Mouse (Mus musculus) heart, postnatal 14 days (tissue): Measurements from ENCODE around the gene Map3k11. TPM values are rescaled to one million over a fixed set of nuclear protein-coding genes. Genes with fewer than 3 reads are reported as not detected.
"Not testable (repeated sequence)": the region's sequence is repeated elsewhere in the genome, so short reads cannot be mapped to it uniquely, and the experiment has no call there.

Experiments used
- DNase-seq, 2 experiments: peaks; one replicate each; pipeline ENCODE4 v3.0.0; 2021 to 2022
- intact Hi-C: fragments of 180-260 bp; cut with DNase I; formaldehyde crosslinking; loops from one replicate; pipeline ENCODE4 v1.15.1; 2025
- total RNA-seq, 2 experiments: library from RNA; stranded (reverse); gene quantifications; 2 replicates each; pipeline ENCODE4 v1.2.3; 2021

Gene Map3k11
- total RNA-seq, 2 experiments from 2014 or later = 35.9 to 37.2 TPM

- no peak for DNase-seq
- intact Hi-C loops = no loop called here
Measured at GRCm38 (mm10) chr19:5664669-5665257, 23.8 kb upstream of the Map3k11 start.

DNA sequence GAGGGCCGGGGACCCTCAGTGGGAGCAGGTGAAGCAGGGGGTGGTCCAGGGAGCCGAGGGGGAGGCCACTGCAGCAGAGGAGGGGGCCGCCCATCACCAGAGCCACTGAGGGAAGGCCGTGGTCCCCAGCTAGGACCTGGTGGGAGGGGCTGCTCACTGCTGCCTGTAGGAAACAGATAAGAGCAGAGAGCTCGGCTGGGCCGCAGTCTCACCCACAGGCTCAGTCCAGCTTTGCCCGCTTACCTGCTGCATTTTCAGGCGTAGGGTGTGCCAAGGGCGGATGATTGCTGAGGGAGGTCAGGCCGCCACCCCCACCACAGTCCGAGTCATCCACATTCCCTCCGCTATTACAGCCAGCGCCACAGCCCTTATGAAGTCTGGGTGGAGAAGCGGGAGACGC is 23.1 kb upstream of the Map3k11 start:
- intact Hi-C loops = no loop called here
- DNase-seq = no peak

DNA sequence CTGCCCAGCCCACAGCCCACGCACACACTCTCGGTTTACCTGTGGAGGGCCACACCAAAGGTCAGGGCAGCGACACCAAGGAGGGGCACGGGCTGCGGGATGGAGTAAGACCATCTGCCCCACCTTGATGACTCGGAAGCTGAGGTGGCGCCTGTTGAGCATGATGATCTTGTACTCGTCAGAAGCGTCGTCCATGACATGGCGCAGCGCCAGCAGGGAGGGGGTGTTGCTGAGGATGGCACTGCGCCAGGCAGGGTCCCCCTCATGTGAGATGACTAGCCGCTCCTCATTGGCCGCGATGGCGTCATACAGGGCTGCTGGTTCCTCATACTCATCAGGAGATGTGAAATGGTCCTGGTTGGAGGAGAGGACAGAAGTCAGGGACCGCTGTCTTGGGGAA is 22.2 kb upstream of the Map3k11 start:
- no peak for DNase-seq
- intact Hi-C loops = no loop called here

GRCm38 (mm10) chr19:5668372-5668771 is 20.2 kb upstream of the Map3k11 start:
- no peak for DNase-seq
- intact Hi-C loops = no loop called here

- no peak for DNase-seq
- intact Hi-C loops = no loop called here
Measured at GRCm38 (mm10) chr19:5680432-5680831, 8.1 kb upstream of the Map3k11 start.

DNA sequence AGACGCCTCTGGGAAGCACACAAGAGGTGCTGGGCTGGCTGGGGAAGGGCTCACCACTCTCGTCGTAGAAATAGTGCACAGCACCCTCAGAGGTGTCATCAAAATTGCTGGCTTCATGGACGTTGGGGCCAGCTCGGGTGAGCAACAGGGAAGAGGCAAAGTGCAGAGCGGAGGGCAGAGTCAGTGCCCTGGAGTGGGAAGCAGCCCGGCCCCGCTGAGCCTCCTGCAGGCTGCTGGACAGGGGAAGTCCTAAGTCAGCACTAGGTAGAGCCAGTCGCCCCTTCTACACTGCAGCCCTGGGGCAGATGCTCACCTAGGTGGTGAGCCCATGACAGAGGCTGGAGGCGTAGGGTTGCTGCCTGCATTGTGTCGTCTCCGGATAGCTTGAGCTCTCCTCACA is 4.3 kb upstream of the Map3k11 start:
- intact Hi-C loops = no loop called here
- no peak for DNase-seq

- intact Hi-C loops = no loop called here
- no peak for DNase-seq
Measured at GRCm38 (mm10) chr19:5684985-5685384, 3.6 kb upstream of the Map3k11 start.

GRCm38 (mm10) chr19:5685431-5685830 is 3.1 kb upstream of the Map3k11 start:
- intact Hi-C loops = no loop called here
- no peak for DNase-seq

- intact Hi-C loops = no loop called here
Measured at GRCm38 (mm10) chr19:5685861-5686260, 2.7 kb upstream of the Map3k11 start.

DNA sequence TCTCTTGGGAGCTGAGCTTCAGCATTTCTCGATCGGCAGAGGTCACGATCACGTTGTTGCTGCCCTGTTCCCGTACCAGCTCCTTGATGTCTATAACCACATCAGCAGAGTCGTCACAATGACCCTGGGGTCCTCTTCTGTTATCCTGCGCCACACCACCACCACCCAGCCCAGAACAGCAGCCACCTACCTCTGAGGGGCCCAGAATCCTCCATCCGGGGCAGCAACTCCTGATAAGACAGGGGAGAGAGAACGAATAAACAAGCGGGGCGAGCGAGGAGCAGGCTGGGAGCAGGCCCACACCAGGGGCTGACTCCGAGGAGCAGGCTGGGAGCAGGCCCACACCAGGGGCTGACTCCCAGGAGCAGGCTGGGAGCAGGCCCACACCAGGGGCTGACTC is 2.1 kb upstream of the Map3k11 start:
- DNase-seq = no peak
- intact Hi-C loops = no loop called here

More at GRCm38 (mm10) chr19:5685861-5686260, 2.7 kb upstream of the Map3k11 start:
- DNase-seq = no peak

DNA sequence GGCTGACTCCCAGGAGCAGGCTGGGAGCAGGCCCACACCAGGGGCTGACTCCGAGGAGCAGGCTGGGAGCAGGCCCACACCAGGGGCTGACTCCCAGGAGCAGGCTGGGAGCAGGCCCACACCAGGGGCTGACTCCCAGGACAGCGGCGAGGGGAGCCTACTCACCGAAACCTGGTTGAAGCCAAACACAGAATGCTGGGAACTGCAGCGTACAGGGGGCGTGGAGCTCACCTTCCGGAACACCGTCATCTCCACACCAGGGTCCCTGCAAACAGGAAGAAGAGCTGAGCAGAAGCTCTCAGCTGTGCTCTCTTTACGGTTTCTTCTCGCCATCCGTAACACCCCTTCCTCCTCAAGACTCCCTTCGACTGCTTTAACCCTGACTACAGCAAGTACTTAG is 1.6 kb upstream of the Map3k11 start:
- intact Hi-C loops, DNase-seq: not testable (repeated sequence)

DNA sequence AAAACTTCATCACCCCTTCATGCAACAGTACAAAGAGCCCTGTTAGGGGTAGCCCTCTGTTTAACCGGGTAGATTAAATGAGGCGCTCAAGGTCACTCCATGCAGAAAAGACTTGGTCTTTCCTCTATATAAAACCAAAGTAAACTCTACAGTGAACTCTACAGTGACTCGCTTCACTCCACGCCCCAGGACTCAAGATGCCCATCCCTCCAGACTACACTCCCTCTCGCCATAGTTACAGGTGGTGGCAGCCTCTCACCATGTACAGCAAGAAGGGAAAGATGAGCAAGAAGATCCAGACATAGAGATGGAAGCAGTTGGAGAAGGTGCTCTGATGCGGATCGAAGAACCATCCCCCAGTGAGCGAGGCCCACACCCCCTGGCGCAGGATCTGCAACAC is 804 bp upstream of the Map3k11 start:
- DNase-seq = no peak
- intact Hi-C loops = no loop called here

GRCm38 (mm10) chr19:5689088-5689428 is 516 bp downstream of the Map3k11 start:
- DNase-seq = no peak
- intact Hi-C loops = no loop called here

- intact Hi-C loops = loop anchor here (2.0 kb wide), 1 partner anchor 37 kb away; the partner anchor contains the start of gene Ehbp1l1
- DNase-seq = peak; percentile 88
Measured at GRCm38 (mm10) chr19:5689565-5690342, 1.2 kb downstream of the Map3k11 start.

GRCm38 (mm10) chr19:5690343-5690735 is 1.8 kb downstream of the Map3k11 start:
- intact Hi-C loops = loop anchor here (2.0 kb wide), 1 partner anchor 36 kb away; the partner anchor contains the start of gene Ehbp1l1
- DNase-seq = peak in 1 of 2 experiments; percentile 26

DNA sequence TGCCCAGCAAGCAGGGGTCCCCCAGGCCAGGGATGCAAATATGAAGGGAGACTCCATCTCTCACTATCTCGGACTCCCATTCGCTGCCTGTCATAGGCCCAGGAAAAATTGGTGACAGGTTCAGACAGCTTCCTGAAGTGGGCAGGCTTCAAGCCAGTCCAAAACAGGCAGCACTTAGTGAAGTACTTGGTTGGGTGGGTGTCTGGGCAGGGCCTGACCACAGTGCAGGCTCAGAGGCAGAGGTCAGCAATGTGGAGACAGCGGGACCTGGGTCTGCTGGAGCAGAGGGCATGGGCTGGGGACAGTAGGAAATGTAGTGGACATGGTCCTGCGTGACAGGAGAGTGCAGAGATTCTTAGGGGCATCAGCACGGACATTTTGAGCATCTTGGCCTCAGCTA is 3.1 kb downstream of the Map3k11 start:
- intact Hi-C loops = loop anchor here (2.0 kb wide), 1 partner anchor 35 kb away; the partner anchor contains the start of gene Ehbp1l1
- DNase-seq = peak in 1 of 2 experiments; percentile 31

- intact Hi-C loops = no loop called here
Measured at GRCm38 (mm10) chr19:5692086-5692912, 3.8 kb downstream of the Map3k11 start.

DNA sequence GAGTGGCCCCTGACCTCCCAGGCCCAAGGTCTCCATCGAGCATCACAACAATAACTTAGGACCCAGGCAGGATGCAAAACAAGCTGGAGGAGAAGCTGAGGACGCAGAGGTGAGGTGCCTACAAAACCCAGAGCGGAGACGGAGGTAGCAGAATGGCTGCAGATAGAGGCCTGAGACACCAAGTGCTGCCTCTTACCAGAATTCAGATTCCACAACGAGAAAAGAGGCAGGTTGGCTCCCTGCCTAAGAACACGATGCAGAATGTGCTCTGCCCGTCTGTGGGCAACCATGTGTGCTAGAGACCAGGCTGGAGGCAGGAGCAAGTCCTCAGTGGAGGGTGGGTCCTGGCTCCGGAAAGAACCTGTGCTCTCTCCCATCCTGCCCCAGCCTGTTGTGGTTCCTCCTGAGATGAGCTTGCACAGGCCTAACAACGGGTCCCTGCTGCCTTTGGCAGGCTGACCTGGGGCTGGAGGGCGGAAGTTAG is 4.4 kb downstream of the Map3k11 start:
- intact Hi-C loops = no loop called here
- DNase-seq = peak in 1 of 2 experiments; percentile 28

More at GRCm38 (mm10) chr19:5692086-5692912, 3.8 kb downstream of the Map3k11 start:
- DNase-seq = peak; percentile 77 to 81

DNA sequence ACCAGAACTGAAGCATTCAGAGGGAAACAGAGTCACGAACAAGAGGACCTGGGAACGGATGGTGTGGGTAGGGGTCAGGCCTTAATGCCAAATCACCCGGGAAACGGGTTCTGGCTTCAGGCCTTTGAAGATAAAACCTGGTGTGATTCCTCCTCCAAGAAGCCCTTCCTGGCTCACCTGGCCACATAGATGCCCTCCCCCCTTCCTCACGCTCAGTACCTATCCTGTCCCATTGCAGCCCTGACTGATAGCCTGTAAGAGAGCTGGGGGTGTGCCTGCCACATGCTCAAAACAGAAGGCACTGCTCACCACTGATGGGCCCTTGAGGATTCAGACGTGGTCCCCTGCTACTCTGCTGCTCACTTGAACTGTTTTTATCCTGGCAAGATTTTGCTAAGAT is 5.3 kb downstream of the Map3k11 start:
- DNase-seq = no peak
- intact Hi-C loops = no loop called here

GRCm38 (mm10) chr19:5695849-5696462 is 7.4 kb downstream of the Map3k11 start:
- intact Hi-C loops = no loop called here
- no peak for DNase-seq
